Mouse (Mus musculus) hindbrain, embryonic 16.5 days (tissue): ENCODE measurements at regions not wholly inside any gene's neighbourhood (a gene's known extent, or its start where the extent isn't known, plus 50 kb on each side); places are given as distances from the start of the nearest gene placed in this dataset.

Source experiments
- ATAC-seq: fragments of 200-750 bp; cut with Nextera tagmentation; 2 replicates; pipeline ENCODE4 v1.8.0; 2017; ENCODE audit warnings: moderate TSS enrichment, moderate library complexity
- H3K27ac ChIP-seq: fragments of 300-500 bp; sonication (generic); 2 replicates; pipeline ENCODE4 v1.5.1; 2014; ENCODE audit warnings: low read depth, mild to moderate bottlenecking, control low read depth, low read length, moderate library complexity
- H3K27me3 ChIP-seq: fragments of 300-500 bp; sonication (generic); replicated peaks from 2 replicates; pipeline ENCODE4 v1.6.1; 2014; ENCODE audit warnings: low read length; ENCODE audit not compliant: control insufficient read depth, insufficient read depth
- H3K36me3 ChIP-seq: fragments of 300-500 bp; sonication (generic); 2 replicates; pipeline ENCODE4 v1.6.1; 2014; ENCODE audit warnings: mild to moderate bottlenecking, low read length, moderate library complexity, mixed read lengths; ENCODE audit not compliant: control insufficient read depth, insufficient read depth
- H3K4me1 ChIP-seq: fragments of 300-500 bp; sonication (generic); 2 replicates; pipeline ENCODE4 v1.6.1; 2014; ENCODE audit warnings: low read depth, low read length; ENCODE audit not compliant: control insufficient read depth, insufficient read depth
- H3K4me2 ChIP-seq: fragments of 300-500 bp; sonication (generic); 2 replicates; pipeline ENCODE4 v1.6.1; 2014; ENCODE audit warnings: mild to moderate bottlenecking, low read length, control low read depth, moderate library complexity
- H3K4me3 ChIP-seq: fragments of 300-500 bp; sonication (generic); 2 replicates; pipeline ENCODE4 v1.5.1; 2014; ENCODE audit warnings: mild to moderate bottlenecking, low read length, control low read depth, moderate library complexity
- H3K9ac ChIP-seq: fragments of 300-500 bp; sonication (generic); 2 replicates; pipeline ENCODE4 v1.6.1; 2014; ENCODE audit warnings: low read depth, mild to moderate bottlenecking, control low read depth, low read length, moderate library complexity
- H3K9me3 ChIP-seq: fragments of 300-500 bp; sonication (generic); 2 replicates; pipeline ENCODE4 v1.6.1; 2014; ENCODE audit warnings: mild to moderate bottlenecking, low read length, moderate library complexity; ENCODE audit not compliant: control insufficient read depth
- WGBS: fragments of 180-500 bp; shearing (Covaris S2); extraction: QIAGEN DNeasy Blood & Tissue Kit; methylation state at CpG from one replicate; pipeline ENCODE4 v1.1.7; 2014; 5-methylcytosine and 5-hydroxymethylcytosine counted together

DNA sequence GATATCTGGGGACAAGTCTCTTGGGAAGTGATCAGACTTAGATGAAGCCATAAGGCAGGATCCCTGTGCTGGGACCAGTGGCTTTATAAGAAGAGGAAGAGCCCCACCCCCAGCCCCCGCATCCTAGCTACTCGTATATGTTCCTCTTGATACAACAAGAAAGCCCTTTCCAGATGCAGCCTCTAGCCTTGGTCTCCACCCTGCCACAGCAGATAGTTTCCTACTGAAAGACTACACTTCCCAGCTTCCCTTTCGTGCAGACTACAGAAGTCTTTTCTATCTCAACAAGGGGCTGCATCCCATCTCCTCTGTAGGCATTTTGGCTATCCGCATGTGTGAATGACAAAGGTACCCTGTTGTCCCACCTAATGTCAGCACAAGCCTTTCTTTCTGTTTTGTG lies 119.8 kb upstream of the Klf3 start:
- WGBS, result 93% methylated on average over 4 of the region's 4 CpGs
- ATAC-seq, result no peak
- no peak overlapping the region for H3K4me3 ChIP-seq
- no peaks in the 10 kb centered on the region for H3K27me3 ChIP-seq
- H3K27ac ChIP-seq, result no peak overlapping the region
- no peaks in the 10 kb centered on the region for H3K4me1 ChIP-seq
- H3K36me3 ChIP-seq, result no peaks in the 10 kb centered on the region
- H3K4me2 ChIP-seq, result no peak overlapping the region
- H3K9ac ChIP-seq, result no peak overlapping the region
- H3K9me3 ChIP-seq, result peaks cover 6% of the 10 kb centered on the region; the same call in 1 of the 2 replicates

DNA sequence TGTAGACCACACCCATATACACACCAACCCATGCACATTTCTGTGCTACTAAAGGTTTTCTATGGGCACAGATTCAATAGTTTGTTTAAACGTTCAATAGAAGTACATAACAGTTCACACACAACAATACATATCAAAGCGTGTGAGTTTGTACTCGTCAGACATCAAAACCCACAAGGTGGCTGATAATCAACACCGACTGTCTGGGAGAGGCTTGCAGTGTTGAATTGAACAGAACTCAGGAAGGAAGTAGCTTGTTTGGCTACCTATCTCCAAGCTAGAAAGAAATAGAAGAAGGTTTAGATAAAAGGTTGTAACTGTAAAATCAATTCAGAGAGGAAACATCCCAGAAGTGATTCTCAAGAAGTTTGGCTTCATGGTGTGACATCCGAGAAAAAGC lies 118.9 kb upstream of the Klf3 start:
- Histone ChIP-seq H3K36me3 (no peaks in the 10 kb centered on the region), H3K27me3 (no peaks in the 10 kb centered on the region), H3K9me3 (peaks cover 6% of the 10 kb centered on the region; the same call in 1 of the 2 replicates), H3K4me3 (no peak overlapping the region), H3K27ac (no peak overlapping the region), H3K4me2 (no peak overlapping the region), H3K9ac (no peak overlapping the region), H3K4me1 (no peaks in the 10 kb centered on the region)
- ATAC-seq, result no peak
- 87% methylated on average over 5 of the region's 5 CpGs for WGBS

DNA sequence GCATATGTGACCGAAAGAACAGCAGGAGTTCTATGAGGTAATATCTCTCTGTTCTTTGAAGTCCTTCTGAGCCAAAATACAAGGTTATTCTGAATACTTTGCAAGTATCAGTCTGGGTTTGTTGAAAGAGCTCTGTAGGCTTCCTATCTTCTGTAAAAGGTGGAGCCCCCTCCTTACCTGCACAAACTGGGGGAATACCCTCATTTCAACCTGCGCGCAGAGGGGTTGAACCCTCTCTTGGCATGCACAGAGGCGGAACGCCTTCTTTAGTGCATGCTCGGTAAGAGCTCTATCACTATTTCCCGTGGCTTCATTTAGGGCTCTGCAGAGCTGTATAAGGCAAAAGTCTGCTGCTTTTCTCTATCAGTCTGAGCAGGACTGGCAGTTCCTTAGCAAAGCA lies 113.0 kb upstream of the Klf3 start:
- 75% methylated on average over 7 of the region's 7 CpGs for WGBS
- H3K4me3 ChIP-seq, result no peak overlapping the region
- no peaks in the 10 kb centered on the region for H3K36me3 ChIP-seq
- H3K9me3 ChIP-seq, result peaks cover 6% of the 10 kb centered on the region; the same call in 1 of the 2 replicates
- H3K4me1 ChIP-seq, result no peaks in the 10 kb centered on the region
- no peak for ATAC-seq
- H3K9ac ChIP-seq, result no peak overlapping the region
- no peak overlapping the region for H3K27ac ChIP-seq
- H3K27me3 ChIP-seq, result no peaks in the 10 kb centered on the region
- no peak overlapping the region for H3K4me2 ChIP-seq

DNA sequence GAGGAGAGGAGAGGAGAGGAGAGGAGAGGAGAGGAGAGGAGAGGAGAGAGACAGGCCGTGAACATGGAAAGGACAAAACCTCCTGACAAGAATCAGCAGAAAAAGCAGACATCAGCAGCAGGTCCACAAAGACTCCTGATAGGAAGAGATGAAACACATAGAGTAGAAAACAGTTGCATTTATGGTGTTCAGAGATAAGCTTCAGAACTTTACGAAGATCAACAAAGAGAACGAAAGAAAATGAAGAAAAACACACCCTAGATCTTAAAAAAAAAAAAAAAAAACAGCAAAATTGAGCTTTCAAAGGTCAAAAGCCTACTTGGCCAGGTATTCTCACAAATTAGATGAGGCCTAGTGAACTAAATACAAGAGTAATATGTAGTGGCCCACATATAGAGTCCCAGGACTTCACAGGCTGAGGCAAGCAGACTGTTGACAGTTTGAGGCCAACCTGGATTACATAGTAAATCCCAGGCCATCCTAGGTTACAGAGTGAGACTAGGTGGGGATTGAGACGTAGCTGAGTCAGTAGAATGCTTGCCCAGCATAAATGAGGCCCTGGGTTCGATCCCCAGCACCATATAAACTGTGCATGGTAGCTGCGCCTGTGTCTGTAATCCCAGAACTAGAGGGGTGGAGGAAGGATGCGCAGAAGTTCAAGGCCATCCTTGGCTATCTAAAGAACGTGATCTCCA lies 111.6 kb upstream of the Klf3 start:
- Histone ChIP-seq H3K4me2 (no peak overlapping the region), H3K9me3 (peaks cover 4% of the 10 kb centered on the region; the same call in 1 of the 2 replicates), H3K27ac (no peak overlapping the region), H3K27me3 (no peaks in the 10 kb centered on the region), H3K9ac (no peak overlapping the region), H3K4me3 (no peak overlapping the region), H3K36me3 (no peaks in the 10 kb centered on the region), H3K4me1 (no peaks in the 10 kb centered on the region)
- 94% methylated on average over 8 of the region's 8 CpGs for WGBS
- ATAC-seq, result no peak

DNA sequence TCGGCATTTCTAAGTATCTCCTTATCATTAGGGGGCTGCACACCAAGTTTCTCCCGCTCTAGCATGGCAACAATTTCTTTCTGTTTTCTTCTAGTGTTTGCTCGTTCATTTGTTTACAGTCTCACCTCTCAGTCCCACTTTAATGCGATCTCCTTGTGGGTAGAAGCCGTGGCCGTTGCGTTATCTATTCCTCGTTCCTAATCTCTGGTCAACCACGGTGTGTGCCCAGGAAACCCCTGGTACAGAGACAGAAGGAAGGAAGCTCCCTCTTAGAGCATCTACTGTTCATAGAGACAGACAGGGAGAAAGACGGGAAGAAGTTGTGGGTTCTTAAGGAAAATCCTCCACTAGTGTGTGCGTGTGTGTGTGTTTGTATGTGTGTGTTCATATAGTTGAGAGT lies 110.9 kb upstream of the Klf3 start:
- WGBS, result 96% methylated on average over 11 of the region's 11 CpGs

DNA sequence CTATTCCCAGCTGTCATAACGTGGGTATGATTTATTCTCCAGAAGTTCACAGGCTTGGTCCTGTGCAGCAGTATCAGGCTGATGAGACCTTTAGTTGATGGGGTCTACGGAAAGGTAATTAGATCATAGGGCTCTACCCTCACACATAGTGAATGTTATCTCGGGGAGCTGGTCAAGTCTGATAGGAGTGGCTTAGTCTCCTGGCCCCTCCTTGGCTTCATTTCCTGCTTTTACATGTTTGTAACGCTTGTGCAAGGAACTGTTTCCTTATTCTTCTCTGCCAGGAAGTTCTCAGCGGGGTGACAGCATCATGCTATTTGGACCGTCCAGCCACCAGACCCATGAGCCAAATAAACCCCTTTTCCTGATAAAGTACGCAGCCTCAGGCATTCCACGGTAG lies 109.6 kb upstream of the Klf3 start:
- ATAC-seq, result no peak
- H3K9ac ChIP-seq, result no peak overlapping the region
- no peak overlapping the region for H3K27ac ChIP-seq
- no peaks in the 10 kb centered on the region for H3K27me3 ChIP-seq
- no peaks in the 10 kb centered on the region for H3K36me3 ChIP-seq
- no peaks in the 10 kb centered on the region for H3K4me1 ChIP-seq
- WGBS, result 85% methylated on average over 8 of the region's 8 CpGs
- no peak overlapping the region for H3K4me2 ChIP-seq
- H3K4me3 ChIP-seq, result no peak overlapping the region
- H3K9me3 ChIP-seq, result no peaks in the 10 kb centered on the region

More for the DNA sequence above, 110.9 kb upstream of the Klf3 start:
- Histone ChIP-seq H3K9ac (no peak overlapping the region), H3K27ac (no peak overlapping the region), H3K9me3 (no peaks in the 10 kb centered on the region), H3K4me1 (no peaks in the 10 kb centered on the region), H3K27me3 (no peaks in the 10 kb centered on the region), H3K4me2 (no peak overlapping the region), H3K4me3 (no peak overlapping the region), H3K36me3 (no peaks in the 10 kb centered on the region)
- no peak for ATAC-seq

DNA sequence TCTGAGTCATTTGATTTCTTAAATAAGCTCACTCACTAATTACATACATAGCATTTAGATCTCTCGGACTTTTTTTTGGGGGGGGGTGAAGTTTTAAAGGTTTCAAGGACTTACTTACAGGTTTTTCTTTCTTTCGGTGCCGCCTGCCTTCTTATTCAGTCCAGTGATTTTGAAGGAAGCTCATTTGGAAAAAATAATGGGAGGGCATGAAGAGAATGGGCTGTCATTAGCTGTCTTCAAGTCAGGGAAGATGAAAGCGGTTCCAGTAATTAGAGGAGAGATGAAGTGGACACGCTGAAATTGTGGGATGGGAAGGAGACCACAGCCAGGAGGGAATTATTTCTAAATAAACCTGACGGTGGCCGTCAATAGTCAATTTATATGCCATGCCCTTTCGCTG lies 108.6 kb upstream of the Klf3 start:
- Histone ChIP-seq H3K27ac (no peak overlapping the region), H3K4me1 (no peaks in the 10 kb centered on the region), H3K27me3 (no peaks in the 10 kb centered on the region), H3K4me3 (no peak overlapping the region), H3K9me3 (no peaks in the 10 kb centered on the region), H3K4me2 (no peak overlapping the region), H3K36me3 (no peaks in the 10 kb centered on the region), H3K9ac (no peak overlapping the region)
- ATAC-seq, result no peak
- 38% methylated on average over 8 of the region's 8 CpGs for WGBS

DNA sequence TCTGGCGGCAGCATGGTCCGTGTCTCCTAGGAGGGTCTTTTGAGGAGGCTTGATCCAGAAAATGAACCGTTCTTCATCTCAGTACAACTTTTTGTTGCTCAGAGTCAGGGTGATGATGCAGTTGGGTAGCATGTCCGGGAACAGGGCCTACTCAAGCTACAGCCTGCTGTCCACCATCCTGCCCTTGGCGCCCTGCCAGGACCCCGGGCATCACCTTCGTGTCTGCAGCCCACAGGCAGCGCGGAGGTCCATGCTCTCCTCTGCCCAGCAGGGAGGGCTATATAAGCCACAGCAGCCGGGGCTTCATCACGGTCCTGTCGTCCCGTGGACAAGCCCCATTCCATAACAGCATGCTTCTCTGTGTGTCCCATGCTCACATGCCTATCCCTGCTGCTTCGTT lies 107.1 kb upstream of the Klf3 start:
- Histone ChIP-seq H3K27ac (no peak overlapping the region), H3K27me3 (no peaks in the 10 kb centered on the region), H3K4me1 (no peaks in the 10 kb centered on the region), H3K4me2 (no peak overlapping the region), H3K9ac (no peak overlapping the region), H3K9me3 (no peaks in the 10 kb centered on the region), H3K4me3 (no peak overlapping the region), H3K36me3 (no peaks in the 10 kb centered on the region)
- ATAC-seq, result no peak
- WGBS, result 86% methylated on average over 14 of the region's 14 CpGs

DNA sequence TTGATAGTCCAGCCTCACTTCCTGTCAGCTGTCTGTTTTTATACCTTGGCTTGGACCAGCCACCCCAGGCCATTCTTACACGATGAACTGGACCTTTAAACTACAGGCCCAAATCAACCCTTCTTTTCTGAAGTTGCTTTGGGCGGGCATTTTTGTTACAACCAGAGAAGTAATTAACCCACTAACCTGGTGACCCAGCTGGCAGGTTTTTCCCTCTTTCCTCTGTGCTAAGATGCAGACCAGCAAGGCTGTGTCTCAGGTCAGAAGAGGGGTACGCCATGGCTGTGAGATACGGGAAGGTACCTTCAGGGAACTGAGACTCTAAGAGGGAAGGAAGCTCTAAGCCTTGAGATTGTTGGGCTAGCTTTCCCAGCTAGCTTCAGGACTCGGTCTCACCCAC lies 105.7 kb upstream of the Klf3 start:
- H3K9ac ChIP-seq, result no peak overlapping the region
- no peak for ATAC-seq
- H3K36me3 ChIP-seq, result no peaks in the 10 kb centered on the region
- H3K4me3 ChIP-seq, result no peak overlapping the region
- no peaks in the 10 kb centered on the region for H3K9me3 ChIP-seq
- 96% methylated on average over 5 of the region's 5 CpGs for WGBS
- peaks cover 5% of the 10 kb centered on the region for H3K4me1 ChIP-seq
- no peak overlapping the region for H3K27ac ChIP-seq
- no peak overlapping the region for H3K4me2 ChIP-seq
- H3K27me3 ChIP-seq, result no peaks in the 10 kb centered on the region
